Mouse (Mus musculus) left cerebral cortex, adult 2 months (tissue): Measurements from ENCODE around the gene Vmn1r55. TPM values are rescaled to one million over a fixed set of nuclear protein-coding genes. Genes with fewer than 3 reads are reported as not detected.

Source experiments
- DNase-seq, 2 experiments: peaks; one replicate each; pipeline ENCODE4 v3.0.0; 2021 to 2022; ENCODE audit warnings: low spot score in 2 of 2, mixed read lengths in 1 of 2; ENCODE audit errors: extremely low spot score in 1 of 2
- H3K27ac ChIP-seq: fragments of 200-600 bp; 2 replicates; pipeline ENCODE4 v1.8.1; 2022
- H3K4me3 ChIP-seq: fragments of 200-600 bp; 2 replicates; pipeline ENCODE4 v1.8.1; 2022
- CTCF ChIP-seq: fragments of 200-600 bp; IDR thresholded peaks from 2 replicates; pipeline ENCODE4 v1.8.1; 2022; ENCODE audit warnings: antibody characterized with exemption, mild to moderate bottlenecking, moderate library complexity
- intact Hi-C: fragments of 180-260 bp; cut with DNase I; formaldehyde crosslinking; loops from one replicate; pipeline ENCODE4 v1.15.1; 2025
- total RNA-seq, 2 experiments: library from RNA; stranded (reverse); gene quantifications; 2 replicates each; pipeline ENCODE4 v1.2.3; 2021

The Vmn1r55 gene
- total RNA-seq, 2 experiments from 2014 or later: not detected

GRCm38 (mm10) chr7:5092831-5093510, 56.5 kb downstream of the Vmn1r55 start:
- Histone ChIP-seq H3K27ac (peak overlapping the region; percentile 71), H3K4me3 (no peak overlapping the region)
- peak in 1 of 2 experiments; percentile 40 for DNase-seq
- intact Hi-C loops: no loop called here
- no peak for TF ChIP-seq CTCF

GRCm38 (mm10) chr7:5092381-5092780, 57.1 kb downstream of the Vmn1r55 start:
- no peak overlapping the region for H3K4me3 ChIP-seq
- intact Hi-C loops: no loop called here
- H3K27ac ChIP-seq: peak overlapping the region; percentile 71
- no peak for TF ChIP-seq CTCF
- no peak for DNase-seq

GRCm38 (mm10) chr7:5091008-5091728, 58.3 kb downstream of the Vmn1r55 start:
- H3K4me3 ChIP-seq: no peak overlapping the region
- TF ChIP-seq CTCF: no peak
- DNase-seq: no peak
- H3K27ac ChIP-seq: peak overlapping the region; percentile 28; the same call in 1 of the 2 replicates
- intact Hi-C loops: no loop called here

GRCm38 (mm10) chr7:5089853-5090252, 59.6 kb downstream of the Vmn1r55 start:
- no peak for TF ChIP-seq CTCF
- DNase-seq: peak in 1 of 2 experiments; percentile 51
- Histone ChIP-seq H3K27ac (peak overlapping the region; percentile 36; the same call in 1 of the 2 replicates), H3K4me3 (no peak overlapping the region)
- intact Hi-C loops: no loop called here

- DNase-seq: no peak
- Histone ChIP-seq H3K27ac (no peak overlapping the region), H3K4me3 (no peak overlapping the region)
- intact Hi-C loops: no loop called here
- TF ChIP-seq CTCF: no peak
These were observed 61.6 kb downstream of the Vmn1r55 start for GRCm38 (mm10) chr7:5087886-5088285.

- Histone ChIP-seq H3K27ac (no peak overlapping the region), H3K4me3 (no peak overlapping the region)
- DNase-seq: no peak
- no peak for TF ChIP-seq CTCF
- intact Hi-C loops: no loop called here
These were observed 62.5 kb downstream of the Vmn1r55 start for GRCm38 (mm10) chr7:5086921-5087440.

- TF ChIP-seq CTCF: no peak
- H3K4me3 ChIP-seq: no peak overlapping the region
- DNase-seq: no peak
- intact Hi-C loops: no loop called here
- H3K27ac ChIP-seq: no peak overlapping the region
These were observed 64.0 kb downstream of the Vmn1r55 start for GRCm38 (mm10) chr7:5085512-5085911.

GRCm38 (mm10) chr7:5083325-5084105, 66.0 kb downstream of the Vmn1r55 start:
- no peak for DNase-seq
- intact Hi-C loops: loop anchor here (5.0 kb wide), 1 partner anchor 946 kb away; the partner anchor contains the start of gene Leng8

GRCm38 (mm10) chr7:5081939-5082338, 67.5 kb downstream of the Vmn1r55 start:
- Histone ChIP-seq H3K27ac (no peak overlapping the region), H3K4me3 (peak overlapping the region; percentile 23; the same call in 1 of the 2 replicates)
- TF ChIP-seq CTCF: no peak
- intact Hi-C loops: loop anchor here (5.0 kb wide), 1 partner anchor 945 kb away; the partner anchor contains the start of gene Leng8
- DNase-seq: no peak

More at GRCm38 (mm10) chr7:5083325-5084105, 66.0 kb downstream of the Vmn1r55 start:
- H3K4me3 ChIP-seq: no peak overlapping the region
- H3K27ac ChIP-seq: no peak overlapping the region
- no peak for TF ChIP-seq CTCF

GRCm38 (mm10) chr7:5081241-5081640, 68.2 kb downstream of the Vmn1r55 start:
- H3K4me3 ChIP-seq: peak overlapping the region; percentile 96
- TF ChIP-seq CTCF: no peak; the same call in 1 of the 2 replicates
- intact Hi-C loops: loop anchor here (5.0 kb wide), 1 partner anchor 944 kb away; the partner anchor contains the start of gene Leng8
- H3K27ac ChIP-seq: no peak overlapping the region
- DNase-seq: no peak

GRCm38 (mm10) chr7:5080815-5081214, 68.7 kb downstream of the Vmn1r55 start:
- DNase-seq: no peak
- Histone ChIP-seq H3K4me3 (peak overlapping the region; percentile 96), H3K27ac (peak overlapping the region; percentile 95)
- no peak for TF ChIP-seq CTCF
- intact Hi-C loops: loop anchor here (1.0 to 5.0 kb wide), 2 partner anchors 19 to 944 kb away; partner anchors contain the start of genes Leng8 and U2af2
